Mouse (Mus musculus) 3134 (cell line): ENCODE data around the gene Capn7.

Experiments
- DNase-seq: peaks from one replicate; pipeline ENCODE4 v3.0.0-alpha.2; 2011; ENCODE audit warnings: low spot score; ENCODE audit not compliant: insufficient read length; ENCODE audit errors: extremely low read depth

Gene Capn7

GRCm38 (mm10) chr14:31394822-31395532 is 58.5 kb downstream of the Capn7 start:
- DNase-seq = no peak

- DNase-seq = no peak
Observed at GRCm38 (mm10) chr14:31395629-31396199, 59.3 kb downstream of the Capn7 start.

- no peak for DNase-seq
Observed at GRCm38 (mm10) chr14:31396428-31396827, 60.0 kb downstream of the Capn7 start.

- DNase-seq = no peak
Observed at GRCm38 (mm10) chr14:31397353-31397752, 60.9 kb downstream of the Capn7 start.

- DNase-seq = no peak
Observed at GRCm38 (mm10) chr14:31397791-31398595, 61.6 kb downstream of the Capn7 start.

- no peak for DNase-seq
Observed at GRCm38 (mm10) chr14:31398819-31399218, 62.4 kb downstream of the Capn7 start.

GRCm38 (mm10) chr14:31399271-31399670 is 62.8 kb downstream of the Capn7 start:
- DNase-seq = no peak

- no peak for DNase-seq
Observed at GRCm38 (mm10) chr14:31400246-31400645, 63.8 kb downstream of the Capn7 start.

GRCm38 (mm10) chr14:31400896-31401295 is 64.5 kb downstream of the Capn7 start:
- DNase-seq = no peak

- no peak for DNase-seq
Observed at GRCm38 (mm10) chr14:31401918-31402427, 65.5 kb downstream of the Capn7 start.

- no peak for DNase-seq
Observed at GRCm38 (mm10) chr14:31402693-31403092, 66.3 kb downstream of the Capn7 start.

GRCm38 (mm10) chr14:31403556-31403955 is 67.1 kb downstream of the Capn7 start:
- DNase-seq = no peak

GRCm38 (mm10) chr14:31403995-31404394 is 67.6 kb downstream of the Capn7 start:
- no peak for DNase-seq

GRCm38 (mm10) chr14:31404663-31405062 is 68.2 kb downstream of the Capn7 start:
- DNase-seq = no peak

GRCm38 (mm10) chr14:31405652-31406051 is 69.2 kb downstream of the Capn7 start:
- DNase-seq = no peak

GRCm38 (mm10) chr14:31406154-31406810 is 69.8 kb downstream of the Capn7 start:
- no peak for DNase-seq

GRCm38 (mm10) chr14:31407208-31407607 is 70.8 kb downstream of the Capn7 start:
- no peak for DNase-seq

GRCm38 (mm10) chr14:31407911-31408604 is 71.6 kb downstream of the Capn7 start:
- DNase-seq = no peak

GRCm38 (mm10) chr14:31408666-31409065 is 72.2 kb downstream of the Capn7 start:
- DNase-seq = no peak

- no peak for DNase-seq
Observed at GRCm38 (mm10) chr14:31410123-31410724, 73.8 kb downstream of the Capn7 start.
